Mouse (Mus musculus) bone marrow macrophage, adult 2 months (primary cell): ENCODE measurements around the gene Xpo6.

Experiments
- CTCF ChIP-seq: IDR thresholded peaks from 2 replicates; pipeline ENCODE4 v1.5.1; 2012; ENCODE audit warnings: low read depth, mild to moderate bottlenecking, low read length, moderate library complexity
- POLR2A ChIP-seq: IDR thresholded peaks from 2 replicates; pipeline ENCODE4 v1.6.1; 2012; ENCODE audit warnings: mild to moderate bottlenecking, low read depth, low read length, borderline replicate concordance

- no peak for TF ChIP-seq CTCF
- TF ChIP-seq POLR2A, result no peak
Measured at GRCm38 (mm10) chr7:126194175-126194574, 6.1 kb downstream of the Xpo6 start.
